Mouse (Mus musculus) liver, adult (tissue): ENCODE measurements around the gene Acsm1.

ENCODE experiments used
- GATA4 ChIP-seq: IDR thresholded peaks from 2 replicates; pipeline ENCODE4 v1.6.1; 2014; ENCODE audit warnings: mild to moderate bottlenecking, low read length; ENCODE audit not compliant: insufficient replicate concordance

Gene Acsm1

DNA sequence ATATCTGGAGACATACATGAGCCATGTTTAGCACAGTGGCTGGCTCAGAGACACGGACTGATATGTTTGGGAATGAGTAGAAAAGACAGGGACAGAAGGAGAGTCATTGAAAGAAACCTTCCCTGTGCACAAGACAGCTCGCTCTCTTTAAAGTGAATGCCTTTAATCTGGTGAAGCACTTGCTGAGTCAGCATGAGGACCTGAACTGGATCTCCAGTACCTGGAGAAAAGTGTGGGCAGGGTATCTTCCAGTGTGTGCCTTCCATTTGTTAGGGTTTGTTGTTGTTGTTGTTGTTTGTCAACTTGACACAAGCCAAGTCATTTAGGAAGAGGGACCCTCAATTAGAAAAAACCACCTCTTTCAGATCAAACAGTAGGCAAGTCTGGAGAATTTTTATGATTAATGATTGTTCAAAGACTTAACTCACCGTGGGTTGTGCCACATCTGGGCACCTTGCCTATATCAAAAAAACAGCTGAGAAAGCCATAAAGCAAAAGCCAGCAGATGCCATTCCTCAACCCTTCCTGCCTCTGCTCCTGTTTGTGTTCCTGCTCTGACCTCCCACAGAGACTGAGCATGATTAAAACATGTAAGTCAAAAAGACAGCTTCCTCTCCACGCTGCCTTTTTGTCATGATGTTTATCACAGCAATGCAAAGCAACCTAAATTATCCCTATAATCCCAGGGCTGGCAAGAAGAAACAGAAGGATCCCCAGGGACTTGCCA is 11.5 kb downstream of the Acsm1 start:
- no peak for TF ChIP-seq GATA4

DNA sequence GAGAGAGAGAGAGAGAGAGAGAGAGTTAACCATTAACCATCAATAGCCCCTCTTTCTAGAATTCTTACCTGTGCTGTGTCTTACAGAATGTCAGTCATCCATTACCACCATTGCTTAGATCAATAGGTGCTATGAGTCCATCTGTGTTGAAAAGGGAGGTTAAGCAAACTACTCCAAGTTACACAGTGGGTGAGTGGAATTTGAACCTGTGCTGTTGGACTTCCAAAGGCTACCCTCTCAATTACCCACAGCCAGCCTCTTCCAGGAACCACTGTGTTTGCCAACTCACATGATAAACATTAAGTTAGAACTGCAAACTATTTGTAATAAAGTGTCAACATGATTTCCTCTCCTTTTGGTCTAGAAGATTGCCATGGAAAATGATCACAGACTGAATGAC is 13.3 kb downstream of the Acsm1 start:
- no peak for TF ChIP-seq GATA4

DNA sequence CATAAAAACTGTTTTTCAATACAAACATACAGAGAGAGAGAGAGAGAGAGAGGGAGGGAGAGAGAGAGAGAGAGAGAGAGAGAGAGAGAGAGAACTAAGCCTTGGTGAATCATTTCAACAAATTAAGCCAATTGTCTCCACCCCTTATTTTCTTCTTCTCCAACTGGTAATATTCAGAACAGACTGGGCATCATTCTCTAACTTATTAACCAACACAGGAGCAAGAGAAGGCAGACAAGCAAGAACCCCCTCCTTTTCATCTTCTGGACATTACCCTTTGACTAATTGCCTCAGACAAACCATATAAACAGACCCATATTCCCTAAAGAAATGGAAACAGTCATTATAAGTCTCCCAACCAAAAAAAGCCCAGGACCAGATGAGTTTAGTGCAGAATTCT is 31.9 kb downstream of the Acsm1 start:
- TF ChIP-seq GATA4: no peak

DNA sequence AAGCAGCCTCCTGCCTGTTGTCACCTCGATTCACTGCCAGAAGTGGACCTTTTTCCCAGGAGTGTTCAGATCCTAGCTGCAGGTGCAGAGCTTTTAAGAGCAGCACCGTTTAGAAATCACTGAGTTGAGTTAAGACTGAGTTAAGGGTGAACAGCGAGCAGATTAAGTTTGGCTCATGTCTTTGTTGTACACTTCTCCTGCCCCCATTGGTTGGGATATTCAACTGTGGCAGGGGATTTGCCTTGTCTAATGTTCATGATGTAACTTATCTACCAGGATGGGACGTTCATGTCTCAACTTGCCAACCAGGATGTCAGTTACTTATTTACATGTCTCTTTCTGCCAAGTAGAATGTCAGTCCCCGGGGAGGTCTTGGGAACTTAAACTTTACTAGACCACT is 35.5 kb downstream of the Acsm1 start:
- TF ChIP-seq GATA4: no peak

DNA sequence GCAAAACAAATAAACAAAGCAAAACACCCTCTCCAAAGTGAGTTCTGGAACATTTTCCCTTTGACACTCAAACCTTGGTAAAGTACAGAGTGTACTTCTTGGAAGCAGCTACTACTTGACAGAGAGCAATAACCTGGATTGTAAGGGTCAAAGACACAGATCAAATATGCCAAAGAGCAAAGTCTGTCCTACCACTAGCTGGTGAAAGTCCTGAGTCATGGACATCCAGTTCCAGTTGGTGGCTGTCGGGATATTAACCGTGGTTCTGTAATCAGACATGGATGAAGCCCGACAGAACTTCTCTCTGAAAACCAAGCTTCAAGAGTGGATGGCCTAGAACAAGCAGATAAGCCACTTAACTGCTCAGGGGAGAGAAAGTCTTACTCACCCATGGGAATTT is 61.1 kb downstream of the Acsm1 start:
- TF ChIP-seq GATA4: no peak

DNA sequence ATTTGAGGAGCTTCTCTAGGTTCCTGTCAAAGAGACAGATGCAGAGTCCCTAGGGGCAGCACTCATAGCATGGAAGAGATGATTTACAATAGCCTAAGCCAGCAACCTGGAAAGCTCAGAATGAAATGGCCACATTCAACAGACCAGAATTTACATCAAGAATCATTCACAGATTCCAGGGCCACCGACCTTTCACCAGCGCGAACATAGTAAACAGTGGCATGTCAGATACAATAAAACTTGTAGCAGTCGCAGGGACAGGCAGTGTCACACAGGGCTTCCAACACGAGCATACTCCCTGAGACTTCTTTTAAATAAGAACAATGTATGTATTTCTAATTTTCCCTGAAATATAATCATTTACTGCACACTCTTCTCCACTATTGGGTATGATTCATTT is 63.6 kb downstream of the Acsm1 start:
- no peak for TF ChIP-seq GATA4

DNA sequence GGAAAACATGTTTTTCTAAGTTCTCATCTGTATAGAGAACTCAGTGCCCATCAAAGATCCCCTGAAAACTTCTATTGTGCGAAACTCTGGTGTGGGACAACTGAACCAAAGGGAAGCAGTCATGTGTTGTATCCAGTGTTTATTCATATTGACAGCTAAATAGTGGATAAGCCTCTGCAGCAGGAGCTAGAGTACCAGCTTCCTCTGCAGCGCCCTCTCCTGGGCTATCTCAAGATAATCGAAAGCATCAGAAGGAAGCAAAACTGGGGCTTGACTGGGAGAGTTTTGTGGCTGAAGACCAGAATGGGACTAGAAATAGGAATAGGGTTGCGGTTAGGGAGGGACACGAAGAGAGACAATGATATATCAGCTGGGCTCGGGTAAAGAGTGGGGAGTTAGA is 64.1 kb downstream of the Acsm1 start:
- no peak for TF ChIP-seq GATA4

DNA sequence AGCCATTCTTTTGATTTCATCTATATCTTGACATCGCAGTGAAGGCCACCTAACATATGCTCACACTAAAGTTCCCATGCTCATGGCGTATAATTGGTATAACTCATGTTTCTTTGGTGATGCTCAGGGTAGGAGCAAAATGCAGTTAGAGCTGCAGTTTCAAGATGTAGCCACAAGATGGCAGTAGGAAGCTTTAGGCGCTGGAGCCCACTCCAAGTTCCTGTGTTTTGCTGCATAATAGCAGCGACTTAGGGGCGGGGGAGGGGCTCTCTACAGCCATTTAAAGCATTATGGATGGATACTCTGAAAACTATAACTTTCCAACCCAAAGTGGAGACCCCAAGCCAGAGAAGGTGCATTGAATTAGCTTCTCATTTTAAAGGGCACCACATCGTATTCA is 66.6 kb downstream of the Acsm1 start:
- no peak for TF ChIP-seq GATA4

DNA sequence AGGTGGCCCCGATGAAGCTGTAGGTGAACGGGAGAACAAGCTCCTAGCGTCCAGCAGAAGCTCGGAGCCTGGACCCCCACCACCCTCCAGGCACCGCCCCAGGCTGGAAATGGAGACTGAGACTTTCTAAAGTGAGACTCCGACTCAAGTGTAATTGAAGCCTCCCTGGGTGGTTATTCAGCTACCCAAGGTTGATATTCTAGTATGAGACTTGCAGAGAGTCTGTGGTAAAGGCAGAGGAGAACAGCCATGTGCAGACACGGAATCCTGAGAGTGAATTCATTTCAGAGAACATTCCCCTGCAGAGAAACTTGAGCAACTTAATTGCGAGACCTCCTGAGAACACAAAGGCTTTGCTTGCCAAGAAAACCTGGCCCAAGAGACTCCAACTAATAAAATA is 73.3 kb downstream of the Acsm1 start:
- TF ChIP-seq GATA4: no peak

DNA sequence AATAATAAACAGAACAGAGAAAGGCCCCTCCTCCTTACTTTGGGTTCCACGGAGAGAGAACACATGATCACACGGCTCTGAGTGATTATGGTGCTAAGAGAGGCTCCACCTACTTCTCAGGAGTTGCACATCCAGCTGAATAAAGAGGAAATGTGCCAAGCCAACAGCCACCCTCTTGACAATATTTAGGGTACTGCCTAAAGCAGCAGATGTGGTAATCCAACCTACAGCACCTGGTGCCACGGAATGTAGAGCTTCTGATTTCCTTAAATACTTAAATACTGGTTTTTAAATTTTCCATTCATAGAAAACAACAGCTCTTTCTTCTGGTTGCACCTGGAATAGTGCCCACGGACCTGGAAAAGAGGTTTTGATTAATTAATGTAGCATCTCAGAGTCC is 75.9 kb downstream of the Acsm1 start:
- TF ChIP-seq GATA4: no peak

DNA sequence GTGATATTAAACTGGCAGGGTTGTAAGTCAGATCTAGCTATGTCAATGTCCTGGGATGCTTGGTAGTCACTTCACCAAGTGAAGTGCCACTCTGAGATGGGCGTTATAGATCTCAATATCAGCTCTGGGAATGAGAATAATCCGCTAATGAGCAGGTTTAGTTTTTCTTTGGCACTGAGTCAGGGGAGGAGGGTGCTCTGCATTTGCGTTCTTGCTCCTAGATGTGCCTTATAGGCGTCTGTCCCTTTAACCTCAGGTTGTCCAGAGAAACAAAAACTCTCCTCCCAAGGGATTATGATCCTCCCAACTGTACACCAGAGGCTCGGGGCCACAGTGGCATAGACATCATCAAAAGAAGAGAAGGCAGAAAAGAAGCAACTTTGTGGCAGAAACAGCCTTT is 82.9 kb downstream of the Acsm1 start, which contains the start of gene Acsm4:
Gene Acsm4, plus strand, starts transcription at position 301 of the 400 bp plus-strand sequence.
- no peak for TF ChIP-seq GATA4

DNA sequence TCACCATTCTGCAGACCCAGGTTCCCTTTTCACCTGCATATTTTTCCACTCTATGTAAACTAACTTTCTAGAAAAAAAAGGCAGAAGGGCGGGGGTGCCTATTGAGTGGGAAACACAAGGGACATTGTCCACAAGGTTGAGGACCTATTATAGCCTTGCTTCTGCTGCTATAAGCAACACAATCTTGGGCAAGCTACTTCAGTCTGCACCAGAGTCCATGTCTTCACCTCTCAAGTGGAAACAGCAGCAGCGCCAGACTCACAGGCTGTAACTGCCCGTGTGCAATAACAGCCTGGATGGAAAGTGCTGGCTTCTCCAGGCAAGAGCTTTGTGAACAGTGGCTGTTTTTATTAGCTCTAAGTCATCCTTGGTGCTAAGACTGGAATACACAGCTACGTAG is 85.5 kb downstream of the Acsm1 start:
- no peak for TF ChIP-seq GATA4

DNA sequence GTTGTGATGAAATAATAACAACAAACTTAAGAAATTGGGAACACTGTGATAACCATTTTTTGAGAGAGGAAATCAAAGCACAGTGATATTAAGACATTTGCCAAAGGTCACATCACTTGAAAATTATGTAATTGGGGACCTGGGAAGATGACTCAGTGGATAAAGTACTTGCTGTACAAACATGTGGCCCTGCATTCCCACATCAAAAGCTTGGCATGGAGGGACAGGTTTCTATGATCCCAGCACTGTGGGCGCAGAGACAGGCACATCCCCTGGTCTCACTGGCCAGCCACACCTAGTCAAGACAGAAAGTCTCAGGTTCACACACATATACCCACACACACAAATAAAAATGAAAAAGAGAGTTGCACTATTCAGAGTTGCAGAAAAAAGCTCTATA is 88.1 kb downstream of the Acsm1 start:
- no peak for TF ChIP-seq GATA4
